Mouse (Mus musculus): ENCODE measurements around the gene Hist1h2ba. TPM values are rescaled to one million over a fixed set of nuclear protein-coding genes. Genes with fewer than 3 reads are reported as not detected.

Gene Hist1h2ba
- not detected in 2 replicates for polyA plus RNA-seq (2012; rRNA removed)

- H3K27ac ChIP-seq (ENCODE audit: control insufficient read depth, insufficient read depth, low read length): no peak within 1 kb of the TSS
- no peak for DNase-seq
- no peaks in the 10 kb centered on the region for H3K4me1 ChIP-seq (replicated peaks; ENCODE audit: control insufficient read depth, insufficient read depth, low read length)
- TF ChIP-seq CTCF (IDR thresholded peaks at IDR 0.05; ENCODE audit: borderline replicate concordance, control insufficient read depth, extremely low read depth, insufficient read depth, low read length, poor library complexity) (no peak), POLR2A (IDR thresholded peaks at IDR 0.05; ENCODE audit: control insufficient read depth, extremely low read depth, insufficient read depth, low read length, poor library complexity) (no peak)
- H3K36me3 ChIP-seq (ENCODE audit: control insufficient read depth, insufficient read depth, low read length): no peaks in the 10 kb centered on the region
- no peak within 1 kb of the TSS for H3K4me3 ChIP-seq (ENCODE audit: control insufficient read depth, insufficient read depth, low read length)
- H3K27me3 ChIP-seq (ENCODE audit: control insufficient read depth, insufficient read depth, low read length): no peaks in the 10 kb centered on the region
- 97% methylated on average over 39 of the region's 39 CpGs for WGBS
These were observed at the start of gene Hist1h2ba for GRCm38 (mm10) chr13:23933421-23934210. TSS of gene Hist1h2ba (minus strand) at chr13:23934156.

- H3K4me3 ChIP-seq (ENCODE audit: control insufficient read depth, insufficient read depth, low read length): no peak overlapping the region
- WGBS: 77% methylated on average over 5 of the region's 5 CpGs
- no peak for TF ChIP-seq POLR2A (IDR thresholded peaks at IDR 0.05; ENCODE audit: control insufficient read depth, extremely low read depth, insufficient read depth, low read length, poor library complexity)
- no peak for TF ChIP-seq CTCF (IDR thresholded peaks at IDR 0.05; ENCODE audit: borderline replicate concordance, control insufficient read depth, extremely low read depth, insufficient read depth, low read length, poor library complexity)
- H3K27me3 ChIP-seq (ENCODE audit: control insufficient read depth, insufficient read depth, low read length): no peaks in the 10 kb centered on the region
- DNase-seq: no peak
- H3K27ac ChIP-seq (ENCODE audit: control insufficient read depth, insufficient read depth, low read length): no peak overlapping the region
- H3K4me1 ChIP-seq (replicated peaks; ENCODE audit: control insufficient read depth, insufficient read depth, low read length): no peaks in the 10 kb centered on the region
- H3K36me3 ChIP-seq (ENCODE audit: control insufficient read depth, insufficient read depth, low read length): no peaks in the 10 kb centered on the region
These were observed 38.3 kb upstream of the Hist1h2ba start for GRCm38 (mm10) chr13:23972271-23972670.

- WGBS: 87% methylated on average over 2 of the region's 2 CpGs
- H3K27ac ChIP-seq (ENCODE audit: control insufficient read depth, insufficient read depth, low read length): no peak overlapping the region
These were observed 37.9 kb upstream of the Hist1h2ba start for GRCm38 (mm10) chr13:23971870-23972269.

GRCm38 (mm10) chr13:23964909-23965308 is 31.0 kb upstream of the Hist1h2ba start:
- TF ChIP-seq POLR2A (IDR thresholded peaks at IDR 0.05; ENCODE audit: control insufficient read depth, extremely low read depth, insufficient read depth, low read length, poor library complexity) (no peak), CTCF (IDR thresholded peaks at IDR 0.05; ENCODE audit: borderline replicate concordance, control insufficient read depth, extremely low read depth, insufficient read depth, low read length, poor library complexity) (no peak)
- no peaks in the 10 kb centered on the region for H3K4me1 ChIP-seq (replicated peaks; ENCODE audit: control insufficient read depth, insufficient read depth, low read length)
- H3K36me3 ChIP-seq (ENCODE audit: control insufficient read depth, insufficient read depth, low read length): no peaks in the 10 kb centered on the region
- DNase-seq: no peak
- H3K27ac ChIP-seq (ENCODE audit: control insufficient read depth, insufficient read depth, low read length): no peak overlapping the region
- no peak overlapping the region for H3K4me3 ChIP-seq (ENCODE audit: control insufficient read depth, insufficient read depth, low read length)
- H3K27me3 ChIP-seq (ENCODE audit: control insufficient read depth, insufficient read depth, low read length): no peaks in the 10 kb centered on the region
- WGBS: 59% methylated on average over 2 of the region's 2 CpGs

More at GRCm38 (mm10) chr13:23971870-23972269, 37.9 kb upstream of the Hist1h2ba start:
- Histone ChIP-seq H3K36me3 (ENCODE audit: control insufficient read depth, insufficient read depth, low read length) (no peaks in the 10 kb centered on the region), H3K4me1 (replicated peaks; ENCODE audit: control insufficient read depth, insufficient read depth, low read length) (no peaks in the 10 kb centered on the region), H3K4me3 (ENCODE audit: control insufficient read depth, insufficient read depth, low read length) (no peak overlapping the region), H3K27me3 (ENCODE audit: control insufficient read depth, insufficient read depth, low read length) (no peaks in the 10 kb centered on the region)
- DNase-seq: no peak
- TF ChIP-seq POLR2A (IDR thresholded peaks at IDR 0.05; ENCODE audit: control insufficient read depth, extremely low read depth, insufficient read depth, low read length, poor library complexity) (no peak), CTCF (IDR thresholded peaks at IDR 0.05; ENCODE audit: borderline replicate concordance, control insufficient read depth, extremely low read depth, insufficient read depth, low read length, poor library complexity) (no peak)

GRCm38 (mm10) chr13:23959776-23960175 is 25.8 kb upstream of the Hist1h2ba start:
- Histone ChIP-seq H3K4me3 (ENCODE audit: control insufficient read depth, insufficient read depth, low read length) (no peak overlapping the region), H3K36me3 (ENCODE audit: control insufficient read depth, insufficient read depth, low read length) (no peaks in the 10 kb centered on the region), H3K27ac (ENCODE audit: control insufficient read depth, insufficient read depth, low read length) (no peak overlapping the region), H3K4me1 (replicated peaks; ENCODE audit: control insufficient read depth, insufficient read depth, low read length) (no peaks in the 10 kb centered on the region), H3K27me3 (ENCODE audit: control insufficient read depth, insufficient read depth, low read length) (no peaks in the 10 kb centered on the region)
- no peak for TF ChIP-seq POLR2A (IDR thresholded peaks at IDR 0.05; ENCODE audit: control insufficient read depth, extremely low read depth, insufficient read depth, low read length, poor library complexity)
- no peak for TF ChIP-seq CTCF (IDR thresholded peaks at IDR 0.05; ENCODE audit: borderline replicate concordance, control insufficient read depth, extremely low read depth, insufficient read depth, low read length, poor library complexity)
- DNase-seq: no peak
- 54% methylated on average over 2 of the region's 2 CpGs for WGBS

- no peak overlapping the region for H3K27ac ChIP-seq (ENCODE audit: control insufficient read depth, insufficient read depth, low read length)
- WGBS: 50% methylated on average over 3 of the region's 3 CpGs
- no peak for TF ChIP-seq POLR2A (IDR thresholded peaks at IDR 0.05; ENCODE audit: control insufficient read depth, extremely low read depth, insufficient read depth, low read length, poor library complexity)
- TF ChIP-seq CTCF (IDR thresholded peaks at IDR 0.05; ENCODE audit: borderline replicate concordance, control insufficient read depth, extremely low read depth, insufficient read depth, low read length, poor library complexity): no peak
- H3K36me3 ChIP-seq (ENCODE audit: control insufficient read depth, insufficient read depth, low read length): no peaks in the 10 kb centered on the region
- no peak overlapping the region for H3K4me3 ChIP-seq (ENCODE audit: control insufficient read depth, insufficient read depth, low read length)
- DNase-seq: peak; percentile 29
- no peaks in the 10 kb centered on the region for H3K27me3 ChIP-seq (ENCODE audit: control insufficient read depth, insufficient read depth, low read length)
- H3K4me1 ChIP-seq (replicated peaks; ENCODE audit: control insufficient read depth, insufficient read depth, low read length): no peaks in the 10 kb centered on the region
These were observed 17.0 kb upstream of the Hist1h2ba start for GRCm38 (mm10) chr13:23950928-23951327.
